Mouse (Mus musculus) liver, embryonic 14.5 days (tissue): ENCODE results near the gene Ttc21a. TPM values are rescaled to one million over a fixed set of nuclear protein-coding genes. Genes with fewer than 3 reads are reported as not detected.
A peak's percentile ranks its signal among the peaks of the same experiment; 100 is the strongest.

Source experiments
- ATAC-seq: fragments of 200-750 bp; cut with Nextera tagmentation; 2 replicates; pipeline ENCODE4 v1.8.0; 2017; ENCODE audit warnings: moderate number of reproducible peaks, mild to moderate bottlenecking, moderate library complexity; ENCODE audit not compliant: insufficient read depth
- DNase-seq, 3 experiments: peaks; one replicate each; pipeline ENCODE4 v3.0.0-alpha.2; 2012 to 2013; ENCODE audit warnings: low read depth in 3 of 3, low spot score in 3 of 3
- H3K27ac ChIP-seq: fragments of 300-500 bp; sonication (generic); 2 replicates; pipeline ENCODE4 v1.5.1; 2014; ENCODE audit warnings: moderate library complexity, mild to moderate bottlenecking, control low read depth, inconsistent platforms
- H3K27me3 ChIP-seq: fragments of 300-500 bp; sonication (generic); 2 replicates; pipeline ENCODE4 v1.6.1; 2014; ENCODE audit warnings: mild to moderate bottlenecking, low read length, moderate library complexity; ENCODE audit not compliant: control insufficient read depth, insufficient read depth
- H3K36me3 ChIP-seq: fragments of 300-500 bp; sonication (generic); replicated peaks from 2 replicates; pipeline ENCODE4 v1.6.1; 2014; ENCODE audit warnings: low read depth; ENCODE audit not compliant: control insufficient read depth, insufficient read depth
- H3K4me1 ChIP-seq, 2 experiments: fragments of 200-500 bp in 1 of 2; fragments of 300-500 bp in 1 of 2; sonication (generic) in 1 of 2; replicated peaks; 2 replicates each; pipeline ENCODE4 v1.6.1; 2012 to 2014; ENCODE audit warnings: antibody characterized with exemption in 1 of 2, inconsistent platforms in 1 of 2, low read length in 1 of 2; ENCODE audit not compliant: control insufficient read depth in 2 of 2, insufficient read depth in 2 of 2
- H3K4me2 ChIP-seq: fragments of 300-500 bp; sonication (generic); 2 replicates; pipeline ENCODE4 v1.6.1; 2014; ENCODE audit warnings: low read depth, mild to moderate bottlenecking, control low read depth, moderate library complexity
- H3K4me3 ChIP-seq, 2 experiments: fragments of 200-500 bp in 1 of 2; fragments of 300-500 bp in 1 of 2; sonication (generic) in 1 of 2; 2 replicates each; pipeline ENCODE4 v1.5.1; 2012 to 2014; ENCODE audit warnings: low read depth in 2 of 2, low read length in 2 of 2, mild to moderate bottlenecking in 2 of 2, control low read depth in 1 of 2, inconsistent platforms in 1 of 2, moderate library complexity in 1 of 2; ENCODE audit not compliant: insufficient read depth in 1 of 2
- H3K9ac ChIP-seq: fragments of 300-500 bp; sonication (generic); replicated peaks from 2 replicates; pipeline ENCODE4 v1.6.1; 2014; ENCODE audit warnings: mild to moderate bottlenecking, control low read depth, moderate library complexity
- H3K9me3 ChIP-seq: fragments of 300-500 bp; sonication (generic); 2 replicates; pipeline ENCODE4 v1.6.1; 2016; ENCODE audit warnings: low read length, mixed read lengths; ENCODE audit not compliant: control insufficient read depth
- CTCF ChIP-seq: IDR thresholded peaks from 2 replicates; pipeline ENCODE4 v1.5.1; 2016; ENCODE audit warnings: antibody characterized with exemption, low read depth, control low read depth
- EP300 ChIP-seq: IDR thresholded peaks from 2 replicates; pipeline ENCODE4 v1.6.1; 2016; ENCODE audit warnings: antibody characterized with exemption, low read depth
- WGBS: fragments of 180-500 bp; shearing (Covaris S2); extraction: QIAGEN DNeasy Blood & Tissue Kit; methylation state at CpG from one replicate; pipeline ENCODE4 v1.1.7; 2014; ENCODE audit not compliant: insufficient replicate concordance; 5-methylcytosine and 5-hydroxymethylcytosine counted together
- polyA plus RNA-seq, 2 experiments: library from polyadenylated mRNA; depleted of rRNA in 1 of 2; stranded (reverse) in 1 of 2; unstranded in 1 of 2; fragments of >200 nt; fragmentation: Nextera tagmentation in 1 of 2; extraction: Ambion mirVana in 1 of 2; gene quantifications; 2 replicates each; pipeline versions ENCODE4 v1.2.1 to v1.2.3; 2012 to 2014

Ttc21a gene
- polyA plus RNA-seq, 2 experiments = 0.11 to 0.22 TPM

DNA sequence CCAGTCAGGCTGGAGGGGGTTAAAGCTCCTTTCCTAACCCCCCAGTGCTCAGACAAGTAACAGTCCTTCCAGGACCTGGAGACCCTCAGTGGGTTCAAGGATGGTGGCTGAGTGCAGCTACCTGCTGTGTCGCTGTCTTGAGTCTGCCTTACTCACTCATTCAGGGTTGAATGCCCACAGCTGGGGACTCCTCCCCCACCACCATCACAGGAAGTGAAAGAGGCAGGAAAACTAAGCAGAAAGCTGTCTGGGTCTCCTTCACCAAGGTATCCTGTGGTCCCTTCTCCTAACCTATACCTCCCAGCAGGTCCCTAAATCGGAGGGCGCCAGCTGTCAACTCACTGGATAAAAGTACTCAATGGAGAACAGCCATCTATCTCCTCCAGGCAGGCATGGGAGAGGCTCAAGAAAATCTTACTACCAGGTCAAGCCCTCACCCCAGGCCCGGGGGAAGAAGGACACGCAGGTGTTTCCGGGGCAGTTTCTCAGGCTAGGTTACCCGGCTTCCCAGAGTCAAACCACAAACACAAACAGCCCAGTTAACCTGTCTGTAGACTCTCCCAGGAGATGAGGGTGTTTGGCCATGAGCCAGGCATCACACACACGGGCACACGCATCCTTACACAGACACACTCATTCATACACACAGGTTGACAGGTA is 40.9 kb downstream of the Ttc21a start:
- no peak for TF ChIP-seq EP300
- TF ChIP-seq CTCF = no peak
- no peak for ATAC-seq
- no peak overlapping the region for H3K27ac ChIP-seq
- H3K36me3 ChIP-seq = no peaks in the 10 kb centered on the region
- H3K27me3 ChIP-seq = peaks cover 5% of the 10 kb centered on the region; the same call in 1 of the 2 replicates
- peaks cover 0 to 37% of the 10 kb centered on the region in 2 experiments; a peak in 3 of 4 replicates for H3K4me1 ChIP-seq
- no peak for DNase-seq
- H3K9ac ChIP-seq = no peak overlapping the region
- WGBS = 19% methylated on average over 9 of the region's 9 CpGs
- H3K9me3 ChIP-seq = no peaks in the 10 kb centered on the region
- H3K4me3 ChIP-seq = no peak overlapping the region; a peak in 1 of 4 replicates
- peak overlapping the region; percentile 32 for H3K4me2 ChIP-seq

DNA sequence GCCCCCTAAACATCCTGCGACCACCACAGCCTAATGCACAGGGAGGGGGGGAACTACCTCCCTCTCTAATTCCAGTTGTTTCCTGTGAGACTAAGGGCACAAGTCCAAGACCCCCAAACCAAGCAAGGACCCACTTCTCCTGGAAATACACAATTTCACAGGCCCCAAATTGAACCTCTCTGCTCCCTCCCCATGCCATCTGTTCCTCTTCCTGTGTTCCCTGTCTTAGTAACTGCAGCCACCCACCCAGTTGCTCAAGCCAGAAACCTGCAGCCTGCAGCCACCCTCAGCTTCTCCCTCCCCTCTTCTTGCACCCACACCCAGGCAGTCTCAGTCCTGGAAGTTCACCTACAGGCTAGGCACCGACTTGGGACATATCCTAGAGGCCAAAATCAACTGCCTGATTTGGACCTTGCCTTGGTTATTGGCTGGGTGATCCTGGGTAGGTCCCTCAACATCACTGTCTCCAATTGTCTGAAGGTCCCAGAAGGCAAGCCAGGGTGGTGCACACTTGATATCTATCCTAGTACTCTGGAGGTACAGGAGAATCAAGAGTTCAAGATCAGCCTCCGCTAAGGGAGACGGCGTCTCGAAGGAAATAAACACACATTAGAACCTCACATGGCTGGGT is 41.5 kb downstream of the Ttc21a start:
- Histone ChIP-seq H3K27me3 (peaks cover 11% of the 10 kb centered on the region), H3K9ac (no peak overlapping the region), H3K27ac (no peak overlapping the region), H3K9me3 (no peaks in the 10 kb centered on the region), H3K4me2 (no peak overlapping the region), H3K4me1 (peaks cover 0 to 38% of the 10 kb centered on the region in 2 experiments; a peak in 3 of 4 replicates), H3K36me3 (no peaks in the 10 kb centered on the region), H3K4me3 (no peak overlapping the region)
- TF ChIP-seq CTCF = no peak
- TF ChIP-seq EP300 = no peak
- DNase-seq = no peak
- 64% methylated on average over 6 of the region's 6 CpGs for WGBS
- ATAC-seq = no peak

DNA sequence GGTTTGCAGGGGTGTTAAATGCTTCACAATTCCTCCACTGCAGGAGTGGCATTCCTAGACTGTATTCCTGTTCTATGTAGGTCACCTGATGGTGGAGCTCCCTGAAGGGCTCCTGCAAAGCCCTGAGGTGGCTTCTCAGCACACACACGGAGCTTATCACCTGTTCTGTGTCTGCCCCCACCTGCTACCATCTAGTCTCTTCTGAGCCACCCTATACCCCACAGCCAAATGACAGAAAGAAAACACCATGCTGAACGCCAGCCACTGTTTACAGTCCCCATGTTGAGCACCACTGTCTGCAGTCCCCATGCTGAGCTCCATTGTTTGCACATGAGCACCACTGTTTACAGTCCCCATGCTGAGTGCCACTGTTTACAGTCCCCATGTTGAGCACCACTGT is 42.3 kb downstream of the Ttc21a start:
- ATAC-seq = no peak
- no peak overlapping the region for H3K4me3 ChIP-seq
- H3K9ac ChIP-seq = no peak overlapping the region
- DNase-seq = no peak
- WGBS = 36% methylated on average over 2 of the region's 2 CpGs
- no peak overlapping the region for H3K4me2 ChIP-seq
- no peak overlapping the region for H3K27ac ChIP-seq
- H3K27me3 ChIP-seq = peaks cover 15% of the 10 kb centered on the region
- H3K4me1 ChIP-seq = peaks cover 0 to 40% of the 10 kb centered on the region in 2 experiments; a peak in 3 of 4 replicates
- TF ChIP-seq CTCF = no peak
- no peak for TF ChIP-seq EP300
- H3K36me3 ChIP-seq = no peaks in the 10 kb centered on the region
- no peaks in the 10 kb centered on the region for H3K9me3 ChIP-seq

DNA sequence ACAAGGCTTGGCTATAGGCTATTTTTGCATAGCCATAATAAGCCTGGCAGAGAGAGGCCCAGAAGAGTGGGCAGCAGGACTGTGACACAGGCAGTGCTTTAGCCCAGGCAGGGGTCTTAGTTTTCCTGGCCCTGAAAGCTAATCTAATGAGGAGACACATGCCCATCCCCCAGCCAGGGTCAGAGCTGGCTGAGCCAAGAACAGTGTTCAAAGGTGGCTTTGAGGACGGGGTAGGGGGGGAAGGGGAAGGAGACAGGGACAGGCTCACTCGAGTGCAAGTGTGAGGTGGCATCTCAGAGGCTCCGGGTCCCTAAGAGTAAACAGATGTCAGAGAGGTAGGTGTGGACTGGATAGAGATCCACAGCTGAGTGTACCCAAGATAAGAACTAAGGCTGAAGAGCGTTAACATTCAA is 43.4 kb downstream of the Ttc21a start:
- Histone ChIP-seq H3K9me3 (no peaks in the 10 kb centered on the region), H3K27me3 (peaks cover 15% of the 10 kb centered on the region), H3K4me2 (peak overlapping the region; percentile 63), H3K36me3 (no peaks in the 10 kb centered on the region), H3K9ac (no peak overlapping the region), H3K4me1 (peaks cover 0 to 40% of the 10 kb centered on the region in 2 experiments; a peak in 3 of 4 replicates), H3K4me3 (no peak overlapping the region; a peak in 1 of 4 replicates), H3K27ac (no peak overlapping the region; the same call in 1 of the 2 replicates)
- DNase-seq (no peak), ATAC-seq (no peak)
- 5% methylated on average over 4 of the region's 4 CpGs for WGBS
- TF ChIP-seq CTCF (no peak), EP300 (no peak)
